Mouse (Mus musculus) B cell, adult 62 days (primary cell): ENCODE results near the gene Prss12. TPM values are rescaled to one million over a fixed set of nuclear protein-coding genes. Genes with fewer than 3 reads are reported as not detected.

Experiments
- total RNA-seq: library from RNA; stranded (reverse); gene quantifications from 4 replicates; pipeline ENCODE4 v1.2.4, GENCODE M21; 2023

Gene Prss12
- 1.4 to 2.6 TPM (median 2.0 TPM) in 4 replicates for total RNA-seq

DNA sequence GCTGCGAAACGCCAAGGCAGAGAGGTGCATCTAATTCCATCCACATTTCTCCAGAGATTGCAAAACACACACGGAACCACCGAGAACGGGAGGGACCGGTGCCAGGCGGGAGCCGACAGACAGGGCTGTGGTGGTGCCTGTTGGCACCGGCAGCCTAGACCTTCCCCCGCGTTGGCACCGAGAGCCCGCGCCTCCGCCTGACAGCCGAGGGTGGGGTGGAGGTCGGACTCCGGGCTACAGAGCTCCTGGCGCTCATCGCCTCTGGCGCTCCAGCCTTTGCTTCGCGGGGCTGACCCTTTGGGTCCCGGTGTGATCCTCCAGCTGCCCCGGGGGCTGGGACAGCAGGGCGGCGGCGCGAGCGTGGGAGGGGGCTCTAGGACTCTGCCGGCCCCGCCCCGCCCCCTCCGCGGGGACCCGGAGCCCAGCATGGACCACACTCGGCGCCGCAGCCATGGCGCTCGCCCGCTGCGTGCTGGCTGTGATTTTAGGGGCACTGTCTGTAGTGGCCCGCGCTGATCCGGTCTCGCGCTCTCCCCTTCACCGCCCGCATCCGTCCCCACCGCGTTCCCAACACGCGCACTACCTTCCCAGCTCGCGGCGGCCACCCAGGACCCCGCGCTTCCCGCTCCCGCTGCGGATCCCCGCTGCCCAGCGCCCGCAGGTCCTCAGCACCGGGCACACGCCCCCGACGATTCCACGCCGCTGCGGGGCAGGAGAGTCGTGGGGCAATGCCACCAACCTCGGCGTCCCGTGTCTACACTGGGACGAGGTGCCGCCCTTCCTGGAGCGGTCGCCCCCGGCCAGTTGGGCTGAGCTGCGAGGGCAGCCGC, at the start of gene Prss12:
Gene Prss12, plus strand, starts transcription at position 206 of the 830 bp plus-strand sequence.

Other genes with a start within 250 kb of the Prss12 start
- gene Synpo2, start 210.8 kb upstream of the Prss12 start, total RNA-seq = 7.4 to 15.0 TPM (median 12.4 TPM) in 4 replicates
- gene Sec24d, start 179.5 kb upstream of the Prss12 start, total RNA-seq = 16.5 to 20.0 TPM (median 17.3 TPM) in 4 replicates
- 16.2 to 21.7 TPM (median 19.0 TPM) in 4 replicates for gene Mettl14, start 60.8 kb upstream of the Prss12 start, total RNA-seq
- gene Ndst3, start 243.9 kb downstream of the Prss12 start, total RNA-seq = not detected in 4 replicates